Mouse (Mus musculus): ENCODE results near the gene Cdh13.

DNA sequence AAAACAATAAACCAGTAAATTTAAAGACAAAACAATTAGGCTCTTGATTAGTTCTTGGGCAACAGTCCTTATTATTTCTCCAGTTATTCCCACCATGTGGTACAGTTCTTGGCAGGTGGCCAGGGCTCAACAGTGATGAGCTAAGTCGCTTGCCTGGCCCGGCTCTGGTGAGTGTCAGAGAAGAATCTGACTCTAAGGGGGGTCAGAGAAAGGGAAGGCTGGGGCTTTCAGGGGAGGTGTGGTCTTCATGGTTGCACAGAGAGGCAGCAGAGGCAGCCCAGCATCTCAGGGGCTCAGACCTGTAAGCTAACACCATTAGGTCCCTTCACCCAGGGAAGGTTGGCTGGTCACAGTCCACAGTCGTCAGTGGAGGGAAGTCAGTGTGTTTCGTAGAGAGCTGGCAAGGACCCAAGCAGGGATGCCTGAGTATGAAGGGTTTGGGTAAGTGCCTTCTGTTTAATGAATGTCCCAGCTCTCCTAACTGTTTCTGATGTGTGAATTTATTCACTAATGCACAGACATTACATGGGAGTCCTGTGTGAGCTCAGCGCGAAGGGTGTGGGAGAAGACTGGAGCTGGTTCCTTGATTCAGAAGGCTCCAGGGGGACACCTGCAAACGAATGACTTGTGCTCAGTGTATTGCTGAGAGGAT, 12.7 kb upstream of the Cdh13 start:
- no peak for TF ChIP-seq TAL1 (IDR thresholded peaks at IDR 0.05; ENCODE audit: low read length)
- no peak for TF ChIP-seq GATA1 (IDR thresholded peaks at IDR 0.05; ENCODE audit: low read length)

All from erythroblast, embryonic 14.5 days (primary cell).